Mouse (Mus musculus) CH12.LX (cell line): Measurements from ENCODE around the gene Tnfaip6. TPM values are rescaled to one million over a fixed set of nuclear protein-coding genes. Genes with fewer than 3 reads are reported as not detected.

Source experiments
- DNase-seq: peaks from one replicate; pipeline ENCODE4 v3.0.0-alpha.2; 2013; ENCODE audit errors: extremely low read depth
- H3K27ac ChIP-seq: 2 replicates; pipeline ENCODE4 v1.5.1; 2012; ENCODE audit warnings: low read depth, mild to moderate bottlenecking, control low read depth, moderate library complexity; ENCODE audit not compliant: insufficient read depth
- H3K27me3 ChIP-seq: replicated peaks from 2 replicates; pipeline ENCODE3; 2012; ENCODE audit warnings: inconsistent platforms
- H3K36me3 ChIP-seq, 2 experiments: replicated peaks in 1 of 2; 2 replicates each; pipeline versions ENCODE3 to v1.6.1; 2012; ENCODE audit warnings: inconsistent platforms in 1 of 2, low read length in 1 of 2, mild to moderate bottlenecking in 1 of 2, mixed read lengths in 1 of 2, moderate library complexity in 1 of 2; ENCODE audit not compliant: control insufficient read depth in 1 of 2, insufficient read depth in 1 of 2
- H3K4me1 ChIP-seq, 2 experiments: 2 replicates each; pipeline ENCODE4 v1.6.1; 2012; ENCODE audit warnings: inconsistent platforms in 1 of 2, moderate library complexity in 1 of 2; ENCODE audit not compliant: insufficient read depth in 2 of 2, control insufficient read depth in 1 of 2
- H3K4me2 ChIP-seq: 2 replicates; pipeline ENCODE4 v1.6.1; 2012; ENCODE audit warnings: low read depth, mild to moderate bottlenecking, control low read depth; ENCODE audit not compliant: poor library complexity, insufficient read depth, severe bottlenecking
- H3K4me3 ChIP-seq, 3 experiments: fragments of 150-350 bp in 1 of 3; sonication (generic) in 1 of 3; replicated peaks in 1 of 3; 2 replicates each; pipeline versions ENCODE3 to v1.5.1; 2011 to 2012; ENCODE audit warnings: low read depth in 2 of 3, low read length in 2 of 3, mild to moderate bottlenecking in 2 of 3, moderate library complexity in 2 of 3, control low read depth in 1 of 3, improper control_type of control experiment in 1 of 3, inconsistent platforms in 1 of 3, mixed read lengths in 1 of 3; ENCODE audit not compliant: poor library complexity in 1 of 3
- H3K79me2 ChIP-seq: replicated peaks from 2 replicates; pipeline ENCODE4 v1.6.1; 2012; ENCODE audit warnings: mild to moderate bottlenecking, moderate library complexity; ENCODE audit not compliant: control insufficient read depth, poor library complexity, insufficient read depth, severe bottlenecking; ENCODE audit errors: extremely low read depth
- H3K9ac ChIP-seq: 2 replicates; pipeline ENCODE4 v1.6.1; 2012; ENCODE audit warnings: low read depth, mild to moderate bottlenecking, control low read depth, moderate library complexity; ENCODE audit not compliant: insufficient read depth
- H3K9me3 ChIP-seq: replicated peaks from 2 replicates; pipeline ENCODE3; 2012; ENCODE audit warnings: low read length, inconsistent platforms, mixed read lengths
- ELF1 ChIP-seq: IDR thresholded peaks from 2 replicates; pipeline ENCODE4 v1.6.1; 2014; ENCODE audit warnings: low read depth, mild to moderate bottlenecking, inconsistent platforms, low read length, improper control_type of control experiment
- EP300 ChIP-seq: IDR thresholded peaks from 2 replicates; pipeline ENCODE4 v1.6.1; 2011; ENCODE audit warnings: low read length, improper control_type of control experiment
- PAX5 ChIP-seq: IDR thresholded peaks from 2 replicates; pipeline ENCODE4 v1.6.1; 2012; ENCODE audit warnings: low read length, inconsistent platforms, mixed read lengths
- UBTF ChIP-seq: IDR thresholded peaks from 2 replicates; pipeline ENCODE4 v1.6.1; 2012; ENCODE audit warnings: low read depth, mild to moderate bottlenecking, inconsistent platforms, low read length, improper control_type of control experiment, moderate library complexity
- dilution Hi-C: fragments of 300-500 bp; cut with MboI; formaldehyde crosslinking; loops from 2 replicates; pipeline ENCODE4 v1.14.3; 2020; ENCODE audit warnings: low sequenced_read_pairs; ENCODE audit not compliant: extremely low pct_unique_long_range_greater_than_20kb, extremely low pct_ligation_motif_present
- in situ Hi-C: fragments of 300-500 bp; cut with MboI; formaldehyde crosslinking; loops from 3 replicates; pipeline ENCODE4 v1.14.3; 2019; ENCODE audit warnings: low sequenced_read_pairs, low pct_ligation_motif_present, low pct_unique_long_range_greater_than_20kb, mixed read lengths
- polyA plus RNA-seq: library from polyadenylated mRNA; unstranded; fragments of >175 nt; gene quantifications from 2 replicates; pipeline ENCODE4 v1.2.1, GENCODE M21; 2012; ENCODE audit warnings: low read depth; ENCODE audit not compliant: insufficient read length
- total RNA-seq, 2 experiments: library from RNA; depleted of rRNA; stranded (reverse); fragments of 300-350 nt in 1 of 2; fragments of >200 nt in 1 of 2; gene quantifications; 2 replicates each; pipeline ENCODE4 v1.2.3; 2012 to 2014

Tnfaip6 gene
- total and polyA plus RNA-seq, 3 experiments, result 0.13 to 0.59 (median 0.34) TPM

- no peak overlapping the region for H3K9ac ChIP-seq
- no peaks in the 10 kb centered on the region for H3K27me3 ChIP-seq
- in situ Hi-C loops (no loop called here), dilution Hi-C loops (no loop called here)
- H3K79me2 ChIP-seq, result peaks cover 6% of the 10 kb centered on the region
- DNase-seq, result no peak
- H3K9me3 ChIP-seq, result no peaks in the 10 kb centered on the region
- no peak overlapping the region for H3K27ac ChIP-seq
- no peak overlapping the region for H3K4me2 ChIP-seq
- peaks cover 34 to 89% of the 10 kb centered on the region in 2 experiments for H3K36me3 ChIP-seq
- H3K4me3 ChIP-seq, result no peak overlapping the region
- no peaks in the 10 kb centered on the region for H3K4me1 ChIP-seq
- no peak for TF ChIP-seq EP300
Measured at GRCm38 (mm10) chr2:52084013-52084412, 46.2 kb downstream of the Tnfaip6 start.

- Histone ChIP-seq H3K4me2 (no peak overlapping the region), H3K4me1 (no peaks in the 10 kb centered on the region), H3K36me3 (peaks cover 35 to 89% of the 10 kb centered on the region in 2 experiments), H3K79me2 (peaks cover 6% of the 10 kb centered on the region), H3K27me3 (no peaks in the 10 kb centered on the region), H3K4me3 (no peak overlapping the region), H3K27ac (no peak overlapping the region), H3K9ac (no peak overlapping the region), H3K9me3 (no peaks in the 10 kb centered on the region)
- TF ChIP-seq ELF1 (no peak), PAX5 (no peak), UBTF (no peak)
- in situ Hi-C loops, result no loop called here
- dilution Hi-C loops, result no loop called here
- no peak for DNase-seq
Measured at GRCm38 (mm10) chr2:52084571-52084970, 46.8 kb downstream of the Tnfaip6 start.

Other genes with a start within 250 kb of the Tnfaip6 start
- gene Rbm43, start 102.8 kb upstream of the Tnfaip6 start, total RNA-seq (2012; rRNA removed), result 9.5 and 10.5 TPM in 2 replicates
- 25.8 and 25.9 TPM in 2 replicates for gene Rbm43, start 102.8 kb upstream of the Tnfaip6 start, total RNA-seq (2014; rRNA removed)
- 19.4 and 20.6 TPM in 2 replicates for gene Rbm43, start 102.8 kb upstream of the Tnfaip6 start, polyA plus RNA-seq
- gene Nmi, start 64.5 kb upstream of the Tnfaip6 start, total RNA-seq (2012; rRNA removed), result 37.8 and 42.1 TPM in 2 replicates
- gene Nmi, start 64.5 kb upstream of the Tnfaip6 start, total RNA-seq (2014; rRNA removed), result 60.1 and 75.1 TPM in 2 replicates
- gene Nmi, start 64.5 kb upstream of the Tnfaip6 start, polyA plus RNA-seq, result 51.9 and 81.3 TPM in 2 replicates
- 31.7 and 40.2 TPM in 2 replicates for gene Rif1, start 34.8 kb downstream of the Tnfaip6 start, total RNA-seq (2012; rRNA removed)
- gene Rif1, start 34.8 kb downstream of the Tnfaip6 start, total RNA-seq (2014; rRNA removed), result 57.7 and 66.2 TPM in 2 replicates
- 31.9 and 33.8 TPM in 2 replicates for gene Rif1, start 34.8 kb downstream of the Tnfaip6 start, polyA plus RNA-seq